Mouse (Mus musculus): ENCODE data around the gene Abhd17c. TPM values are rescaled to one million over a fixed set of nuclear protein-coding genes. Genes with fewer than 3 reads are reported as not detected.

Abhd17c gene
- polyA plus RNA-seq, 1 experiment from 2014 or later, result 3.2 TPM

DNA sequence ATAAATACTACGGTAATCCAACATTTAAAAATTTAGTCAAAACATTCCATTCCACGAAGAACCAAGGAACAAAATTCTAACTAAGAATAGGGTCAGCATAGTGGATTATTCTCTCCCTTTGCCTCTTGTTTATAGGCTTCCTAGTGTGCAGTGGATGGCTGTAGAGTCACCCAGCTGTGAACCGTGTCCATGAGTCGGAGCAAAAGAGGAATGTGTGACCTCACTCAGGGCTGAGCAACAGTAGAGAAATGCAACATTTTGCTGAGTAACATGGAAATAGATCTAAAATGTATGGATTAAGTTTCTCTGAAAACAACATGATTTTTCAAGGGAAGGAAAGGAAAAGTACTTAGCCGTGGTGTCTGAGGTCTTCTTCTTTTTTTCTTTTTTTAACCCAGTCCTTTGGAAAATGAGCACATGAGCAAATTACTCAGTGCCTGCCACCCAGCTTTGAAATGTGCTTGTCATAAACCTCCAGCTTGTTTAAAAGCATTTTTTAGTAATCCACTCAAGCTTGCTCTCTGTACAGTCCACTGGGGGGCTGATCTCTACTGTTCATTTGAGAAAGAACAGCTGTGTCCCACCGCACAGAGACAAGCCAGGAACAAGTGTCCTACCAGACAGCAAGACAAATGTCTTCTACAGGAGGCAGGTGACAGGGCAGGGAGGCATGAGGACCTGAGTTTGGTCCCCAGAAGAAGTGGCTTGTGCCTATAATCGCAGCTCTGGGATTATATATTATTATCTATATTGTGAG is 74.3 kb downstream of the Abhd17c start:
- no peaks in the 10 kb centered on the region for H3K9me3 ChIP-seq (replicated peaks; ENCODE audit: control insufficient read depth, low read length)
- no peaks in the 10 kb centered on the region for H3K4me1 ChIP-seq (ENCODE audit: control insufficient read depth, low read depth, low read length)
- 54% methylated on average over 7 of the region's 7 CpGs for WGBS (ENCODE audit: insufficient replicate concordance)

GRCm38 (mm10) chr7:84074266-84074665 is 77.4 kb downstream of the Abhd17c start:
- Histone ChIP-seq H3K9me3 (replicated peaks; ENCODE audit: control insufficient read depth, low read length) (no peaks in the 10 kb centered on the region), H3K27me3 (ENCODE audit: control insufficient read depth, insufficient read depth, low read depth, low read length) (no peaks in the 10 kb centered on the region), H3K27ac (ENCODE audit: low read length) (no peak overlapping the region), H3K36me3 (ENCODE audit: control insufficient read depth, insufficient read depth) (no peaks in the 10 kb centered on the region), H3K4me3 (ENCODE audit: low read depth, low read length) (no peak overlapping the region), H3K4me1 (ENCODE audit: control insufficient read depth, low read depth, low read length) (no peaks in the 10 kb centered on the region), H3K4me2 (ENCODE audit: low read depth, low read length) (no peak overlapping the region), H3K9ac (ENCODE audit: low read depth, low read length) (no peak overlapping the region)
- ATAC-seq (ENCODE audit: low read depth), result no peak
- WGBS (ENCODE audit: insufficient replicate concordance), result 39% methylated on average over 8 of the region's 8 CpGs

More for the DNA sequence above, 74.3 kb downstream of the Abhd17c start:
- H3K4me3 ChIP-seq (ENCODE audit: low read depth, low read length), result no peak overlapping the region
- no peaks in the 10 kb centered on the region for H3K27me3 ChIP-seq (ENCODE audit: control insufficient read depth, insufficient read depth, low read depth, low read length)
- no peak overlapping the region for H3K27ac ChIP-seq (ENCODE audit: low read length)
- no peaks in the 10 kb centered on the region for H3K36me3 ChIP-seq (ENCODE audit: control insufficient read depth, insufficient read depth)
- H3K9ac ChIP-seq (ENCODE audit: low read depth, low read length), result no peak overlapping the region
- no peak overlapping the region for H3K4me2 ChIP-seq (ENCODE audit: low read depth, low read length)
- no peak for ATAC-seq (ENCODE audit: low read depth)

DNA sequence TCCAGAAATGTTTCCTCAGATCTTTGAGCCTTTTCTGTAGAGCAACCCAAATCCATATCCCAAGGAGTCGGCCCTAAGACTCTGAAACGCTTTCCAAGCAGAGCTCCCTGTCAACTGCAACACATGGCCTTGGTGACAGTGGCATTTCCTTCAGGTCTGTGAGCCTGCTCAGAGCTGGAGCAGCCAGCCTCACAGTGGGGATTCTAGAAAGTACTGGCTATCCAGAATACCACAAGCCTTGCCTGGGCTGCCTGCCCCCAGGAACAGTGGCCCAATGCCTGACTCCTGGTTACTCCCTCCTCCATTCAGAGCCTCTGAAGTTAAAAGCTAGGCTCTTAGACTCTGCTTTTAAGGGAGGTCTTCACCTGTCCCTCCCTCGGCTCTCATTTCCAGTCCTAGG is 77.8 kb downstream of the Abhd17c start:
- H3K4me3 ChIP-seq (ENCODE audit: low read depth, low read length), result no peak overlapping the region
- ATAC-seq (ENCODE audit: low read depth), result no peak
- H3K36me3 ChIP-seq (ENCODE audit: control insufficient read depth, insufficient read depth), result no peaks in the 10 kb centered on the region
- WGBS (ENCODE audit: insufficient replicate concordance), result 52% methylated on average over 3 of the region's 3 CpGs
- H3K27ac ChIP-seq (ENCODE audit: low read length), result no peak overlapping the region
- no peaks in the 10 kb centered on the region for H3K4me1 ChIP-seq (ENCODE audit: control insufficient read depth, low read depth, low read length)
- H3K9ac ChIP-seq (ENCODE audit: low read depth, low read length), result no peak overlapping the region
- H3K9me3 ChIP-seq (replicated peaks; ENCODE audit: control insufficient read depth, low read length), result no peaks in the 10 kb centered on the region
- no peaks in the 10 kb centered on the region for H3K27me3 ChIP-seq (ENCODE audit: control insufficient read depth, insufficient read depth, low read depth, low read length)
- H3K4me2 ChIP-seq (ENCODE audit: low read depth, low read length), result no peak overlapping the region

- ATAC-seq (ENCODE audit: low read depth), result no peak
- Histone ChIP-seq H3K36me3 (ENCODE audit: control insufficient read depth, insufficient read depth) (no peaks in the 10 kb centered on the region), H3K27me3 (ENCODE audit: control insufficient read depth, insufficient read depth, low read depth, low read length) (no peaks in the 10 kb centered on the region), H3K9me3 (replicated peaks; ENCODE audit: control insufficient read depth, low read length) (no peaks in the 10 kb centered on the region), H3K27ac (ENCODE audit: low read length) (no peak overlapping the region), H3K4me2 (ENCODE audit: low read depth, low read length) (no peak overlapping the region), H3K9ac (ENCODE audit: low read depth, low read length) (no peak overlapping the region), H3K4me1 (ENCODE audit: control insufficient read depth, low read depth, low read length) (no peaks in the 10 kb centered on the region), H3K4me3 (ENCODE audit: low read depth, low read length) (no peak overlapping the region)
- WGBS (ENCODE audit: insufficient replicate concordance), result 58% methylated on average over 5 of the region's 5 CpGs
These were observed 82.8 kb downstream of the Abhd17c start for GRCm38 (mm10) chr7:84068931-84069330.

- Histone ChIP-seq H3K4me3 (ENCODE audit: low read depth, low read length) (no peak overlapping the region), H3K36me3 (ENCODE audit: control insufficient read depth, insufficient read depth) (no peaks in the 10 kb centered on the region), H3K9ac (ENCODE audit: low read depth, low read length) (no peak overlapping the region), H3K27me3 (ENCODE audit: control insufficient read depth, insufficient read depth, low read depth, low read length) (no peaks in the 10 kb centered on the region), H3K27ac (ENCODE audit: low read length) (no peak overlapping the region), H3K4me2 (ENCODE audit: low read depth, low read length) (no peak overlapping the region), H3K9me3 (replicated peaks; ENCODE audit: control insufficient read depth, low read length) (no peaks in the 10 kb centered on the region), H3K4me1 (ENCODE audit: control insufficient read depth, low read depth, low read length) (no peaks in the 10 kb centered on the region)
- ATAC-seq (ENCODE audit: low read depth), result no peak
- WGBS (ENCODE audit: insufficient replicate concordance), result 68% methylated on average over 7 of the region's 7 CpGs
These were observed 91.9 kb downstream of the Abhd17c start for GRCm38 (mm10) chr7:84059799-84060198.

Other genes with a start within 250 kb of the Abhd17c start
- gene Cemip, start 65.4 kb downstream of the Abhd17c start, polyA plus RNA-seq (2015; fragmentation: Nextera tagmentation; extraction: Ambion mirVana), result 0.04 TPM in 1 of 2 replicates, not detected in the other

Measured in liver, embryonic 16.5 days (tissue).